Mouse (Mus musculus): ENCODE data around the gene Gm20696.

The Gm20696 gene

DNA sequence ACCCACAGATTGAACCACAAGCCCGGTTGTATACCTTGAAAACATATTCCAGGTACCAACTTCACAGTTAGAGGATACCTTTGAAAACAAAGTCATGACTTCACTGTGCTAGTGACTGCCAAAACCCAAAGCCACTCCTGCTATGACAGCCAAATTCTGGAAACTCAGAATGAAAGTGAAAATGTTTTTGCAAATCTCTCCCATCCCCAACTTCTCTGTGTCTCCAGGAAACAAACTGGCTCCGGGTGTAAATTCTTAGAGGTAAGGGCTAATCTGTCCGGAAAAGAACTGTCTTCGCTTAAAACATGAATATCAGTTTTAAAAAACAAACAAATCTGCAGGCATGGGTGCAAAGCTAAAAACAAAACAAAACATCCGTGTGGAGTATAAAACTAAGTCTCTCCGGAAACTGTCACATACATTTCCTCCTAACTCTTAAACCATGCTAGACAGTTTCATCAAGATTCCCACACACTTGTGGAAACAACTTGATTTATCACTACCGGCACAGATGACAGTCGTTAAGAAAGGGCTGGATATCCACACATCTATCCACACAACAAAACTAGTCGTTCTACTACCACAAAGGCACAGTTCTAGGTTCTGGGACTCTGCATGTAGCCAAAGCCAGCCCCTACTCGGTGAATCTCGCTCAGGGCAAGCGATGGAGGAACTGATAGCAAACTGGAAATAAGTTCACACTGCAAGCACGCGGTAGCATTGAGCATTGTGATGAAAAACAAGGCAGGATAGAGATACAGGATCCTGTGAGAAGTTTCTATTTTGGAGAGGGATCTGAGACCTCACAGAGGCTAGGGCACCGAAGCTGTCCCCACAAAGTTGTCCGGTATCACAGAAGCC, 910 bp downstream of the Gm20696 start:
- DNase-seq (ENCODE audit: low read depth, low spot score): no peak

DNA sequence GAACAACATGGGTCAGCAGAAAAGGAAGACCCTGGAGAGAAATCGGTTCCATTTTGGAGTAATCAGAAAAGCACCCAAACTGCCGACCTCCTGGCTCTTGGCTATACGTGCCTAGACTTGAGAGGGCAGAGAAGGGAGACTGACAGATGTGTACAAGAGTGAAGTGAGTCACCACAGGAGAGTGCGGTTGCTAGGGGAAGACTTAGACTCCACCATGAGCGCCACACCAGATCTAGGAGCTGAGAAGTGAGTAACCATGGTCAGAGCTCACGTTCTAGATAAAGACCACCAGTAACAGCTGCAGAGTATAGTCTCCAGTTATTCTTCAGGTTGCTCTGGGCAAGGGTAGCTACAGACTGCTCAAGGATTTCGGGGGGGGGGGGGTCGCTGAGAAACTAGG, 3.4 kb downstream of the Gm20696 start:
- DNase-seq (ENCODE audit: low read depth, low spot score): no peak

DNA sequence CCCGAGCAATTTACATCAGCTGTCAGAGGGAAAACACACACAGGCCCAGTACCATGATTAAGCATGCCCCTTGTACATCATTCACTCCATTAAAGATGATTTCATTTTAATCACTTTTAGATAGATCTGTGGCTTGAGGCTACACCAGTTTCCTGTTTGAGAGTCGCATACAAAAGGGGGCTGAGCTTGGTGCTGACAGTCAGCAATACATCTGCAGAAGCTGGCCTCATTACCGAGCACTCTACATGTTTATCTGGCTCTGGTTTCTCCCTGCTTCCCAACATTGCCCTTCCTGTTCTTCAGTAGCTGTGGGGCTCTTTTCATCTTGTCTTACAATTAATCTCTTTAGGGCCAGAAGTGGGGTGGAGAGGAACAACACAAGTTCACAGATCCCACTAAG, 6.2 kb downstream of the Gm20696 start:
- no peak for DNase-seq (ENCODE audit: low read depth, low spot score)

DNA sequence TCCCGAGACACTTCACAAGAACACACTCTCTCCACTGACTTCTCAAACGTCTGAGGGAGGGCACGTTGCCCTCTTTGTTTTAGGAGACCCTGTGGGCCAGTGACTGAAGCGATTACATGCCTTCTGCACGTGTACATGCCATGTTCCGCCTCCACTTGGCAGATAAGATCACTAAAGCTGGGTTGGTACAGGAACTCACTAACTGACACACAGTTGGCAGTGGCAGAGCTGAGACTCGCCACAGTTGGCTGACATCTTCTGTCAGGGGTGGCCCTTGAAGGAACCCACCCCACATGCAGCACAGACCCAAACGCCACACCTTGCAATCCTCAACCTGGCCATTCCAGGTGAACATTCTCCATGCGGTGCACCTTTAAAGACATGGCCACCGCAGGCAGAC, 8.0 kb downstream of the Gm20696 start:
- DNase-seq (ENCODE audit: low read depth, low spot score): no peak

DNA sequence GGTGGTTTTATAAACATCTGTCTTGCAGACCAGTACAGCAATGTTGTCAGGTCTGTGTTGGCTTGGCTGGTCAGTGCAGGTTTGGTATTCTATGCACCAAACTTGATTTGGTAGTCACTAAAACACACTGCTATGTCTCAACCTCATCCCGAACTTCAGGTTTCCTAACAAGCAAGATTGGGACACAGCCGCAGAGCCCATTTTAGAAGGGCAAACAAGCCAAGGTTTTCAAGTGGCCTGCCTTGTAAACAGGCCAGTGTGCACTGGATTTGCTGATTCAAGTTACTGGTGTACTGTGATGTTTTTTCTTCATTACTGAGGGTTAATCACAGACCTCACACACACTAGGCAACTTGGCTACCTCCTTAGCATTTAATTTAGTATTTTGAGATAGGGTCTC, 10.5 kb downstream of the Gm20696 start:
- DNase-seq (ENCODE audit: low read depth, low spot score): no peak

DNA sequence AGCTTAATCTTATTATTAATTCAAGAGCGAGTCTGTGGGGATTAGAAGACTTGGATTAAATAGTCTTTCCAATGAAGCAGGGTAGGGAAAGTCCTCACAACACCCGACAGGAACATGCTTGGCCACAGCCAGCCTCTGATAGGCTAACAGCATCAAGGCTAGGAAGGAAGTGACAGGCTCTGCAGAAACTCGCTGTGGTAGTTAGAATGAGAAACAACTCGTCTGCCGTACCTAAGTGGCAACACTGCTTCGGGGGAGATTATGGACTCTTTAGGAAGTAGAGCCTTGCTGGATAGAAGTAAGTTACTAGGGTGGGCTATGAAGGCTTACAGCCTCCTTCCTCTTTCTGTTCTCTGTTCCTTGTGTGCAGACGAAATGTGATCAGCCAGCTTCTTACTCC, 11.1 kb downstream of the Gm20696 start:
- DNase-seq (ENCODE audit: low read depth, low spot score): no peak

DNA sequence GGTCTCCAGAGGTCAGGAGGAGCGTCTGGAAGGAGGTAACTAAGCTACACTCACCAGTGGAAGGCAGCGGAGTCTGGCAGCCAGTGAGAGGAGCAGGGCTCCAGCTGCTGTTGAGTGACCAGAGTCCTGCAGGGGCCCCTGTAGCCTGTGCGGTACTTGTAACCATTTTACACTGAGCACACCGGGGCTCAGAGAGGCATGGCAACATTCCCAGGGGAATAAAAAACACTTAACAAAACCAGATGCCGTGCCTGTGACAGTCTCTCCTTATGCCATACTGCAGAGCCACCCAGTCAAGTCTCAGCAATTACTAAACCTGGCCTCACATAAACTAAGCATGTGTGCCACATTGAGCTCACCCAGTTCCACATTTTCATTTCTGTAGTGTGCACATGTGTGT, 12.3 kb downstream of the Gm20696 start:
- DNase-seq (ENCODE audit: low read depth, low spot score): no peak

DNA sequence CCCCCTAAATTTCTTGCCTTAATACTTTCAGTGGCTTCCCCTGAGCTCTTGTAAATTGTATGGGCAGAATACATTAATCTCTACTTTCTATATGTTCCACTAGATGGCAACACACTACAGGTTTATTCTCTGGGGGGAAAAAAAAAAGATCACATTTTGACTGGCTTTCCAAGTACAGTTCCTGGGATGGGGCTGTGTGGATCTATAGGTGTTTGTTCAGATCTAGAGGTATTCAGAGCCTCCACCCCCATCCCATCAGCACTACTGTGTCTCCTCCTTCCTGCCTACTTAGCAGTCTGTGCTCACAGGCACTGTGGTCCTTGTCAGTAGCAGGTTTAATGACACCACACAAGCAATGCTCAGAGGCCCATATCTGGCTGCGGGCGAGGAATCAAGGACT, 14.3 kb downstream of the Gm20696 start:
- DNase-seq (ENCODE audit: low read depth, low spot score): no peak

DNA sequence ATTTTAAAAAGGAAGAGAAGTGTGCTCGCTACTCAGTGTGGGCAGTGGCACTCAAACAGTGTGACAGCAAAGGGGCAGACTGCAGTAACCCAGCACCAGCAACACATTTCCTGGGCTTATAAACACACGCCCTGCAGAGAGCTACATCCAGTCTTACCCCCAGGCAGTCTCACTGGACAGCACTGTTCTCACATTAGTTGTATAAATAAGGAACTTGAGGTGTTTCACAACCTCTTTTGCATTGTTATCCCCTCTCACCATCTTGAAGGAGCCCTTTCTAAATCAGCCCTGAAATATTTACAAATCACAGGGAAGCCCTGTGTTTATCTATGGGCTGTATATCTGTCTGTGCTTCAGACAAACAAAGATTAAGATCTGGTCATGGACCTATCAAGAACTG, 17.3 kb downstream of the Gm20696 start:
- DNase-seq (ENCODE audit: low read depth, low spot score): no peak

DNA sequence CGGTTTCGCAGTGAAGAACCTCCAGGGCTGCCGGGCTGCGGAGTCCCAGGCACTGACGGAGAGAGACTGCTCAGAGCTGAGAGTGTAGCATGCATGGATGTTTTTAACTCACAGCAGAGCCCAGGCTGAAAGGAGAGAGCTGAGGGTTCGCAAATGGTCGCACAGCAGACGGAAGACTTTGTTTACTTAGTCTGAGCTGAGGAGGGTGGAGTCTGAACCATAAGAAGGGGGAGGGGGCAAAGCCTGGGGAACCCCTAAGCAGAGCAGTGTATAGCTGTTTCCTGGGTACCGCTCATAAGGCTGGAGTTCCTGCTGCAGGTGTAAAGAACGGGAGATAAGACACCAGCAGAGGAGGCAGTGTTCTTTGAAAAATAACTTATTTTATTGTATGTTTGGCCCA, 20.3 kb downstream of the Gm20696 start:
- DNase-seq (ENCODE audit: low read depth, low spot score): no peak

DNA sequence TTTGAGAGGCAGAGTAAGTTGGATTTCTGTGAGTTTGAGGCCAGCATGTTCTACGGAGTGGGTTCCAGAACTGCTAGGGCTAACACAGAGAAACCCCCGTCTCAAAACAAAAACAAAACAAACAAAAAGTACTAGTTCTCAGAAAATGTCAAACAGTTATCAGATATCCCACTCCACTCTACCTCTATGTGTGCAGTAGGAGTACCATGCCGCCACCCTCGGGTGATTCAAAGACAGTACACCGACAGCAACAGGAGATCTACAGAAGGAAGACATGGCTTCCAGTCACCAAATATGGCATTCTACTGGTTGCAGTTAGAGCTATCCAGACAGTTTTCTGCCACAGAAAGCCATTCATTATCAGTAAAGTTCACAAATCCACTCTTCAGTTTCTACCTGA, 21.7 kb downstream of the Gm20696 start:
- DNase-seq (ENCODE audit: low read depth, low spot score): no peak

DNA sequence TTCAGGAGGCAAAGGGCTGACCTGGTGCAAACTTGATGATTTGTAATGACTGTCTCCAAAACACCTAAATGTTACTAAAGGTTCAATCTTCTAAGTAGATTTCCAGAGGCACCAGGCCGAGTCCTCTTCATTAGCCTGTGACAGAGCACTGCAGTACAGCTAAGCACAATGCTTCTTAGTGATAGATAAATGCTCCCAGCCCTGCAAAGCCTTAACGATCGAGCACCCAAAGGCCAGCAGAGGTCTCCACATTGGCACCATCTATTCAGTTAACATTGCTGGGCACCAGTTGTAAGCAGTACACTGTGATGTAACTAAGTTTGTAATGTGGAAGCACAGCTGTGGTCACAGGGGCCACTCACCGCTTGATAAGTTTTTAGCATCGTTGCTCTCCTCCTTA, 22.2 kb downstream of the Gm20696 start:
- DNase-seq (ENCODE audit: low read depth, low spot score): no peak

DNA sequence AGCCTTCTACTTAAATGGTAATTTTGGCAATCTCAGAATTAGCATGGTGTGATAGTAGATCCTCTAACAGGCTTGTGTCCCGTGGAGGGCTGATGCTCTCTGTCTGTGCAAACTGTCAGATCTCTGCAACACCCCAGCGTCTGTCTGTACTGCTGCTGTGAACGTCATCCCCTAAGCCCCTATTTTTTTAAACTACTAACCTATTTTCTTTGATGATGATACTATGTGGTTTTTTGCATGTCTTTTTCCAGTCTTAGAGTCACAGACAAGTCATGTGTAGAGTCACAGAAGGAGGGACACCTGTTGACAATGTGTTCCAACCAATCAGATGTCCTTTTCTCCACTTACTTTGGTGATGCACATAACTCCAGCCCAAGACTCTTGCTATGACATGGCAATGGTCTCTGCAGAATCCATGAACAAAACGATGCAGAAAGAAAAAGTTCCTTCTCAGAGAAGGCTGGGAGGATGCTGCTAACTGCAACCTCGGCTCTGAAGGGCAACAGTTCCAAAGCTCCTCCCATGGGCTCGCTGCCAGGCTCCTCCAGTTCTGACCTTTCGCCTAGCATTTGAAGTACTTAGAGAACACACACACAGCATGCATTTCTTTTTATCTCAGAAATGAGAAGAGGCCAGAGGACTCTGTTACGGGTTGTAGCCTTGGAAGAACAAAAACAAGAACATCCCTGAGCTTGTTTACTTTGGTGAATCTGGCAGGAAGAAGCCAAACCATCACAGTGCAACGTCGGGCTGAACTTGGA, 23.0 kb downstream of the Gm20696 start:
- DNase-seq (ENCODE audit: low read depth, low spot score): no peak

DNA sequence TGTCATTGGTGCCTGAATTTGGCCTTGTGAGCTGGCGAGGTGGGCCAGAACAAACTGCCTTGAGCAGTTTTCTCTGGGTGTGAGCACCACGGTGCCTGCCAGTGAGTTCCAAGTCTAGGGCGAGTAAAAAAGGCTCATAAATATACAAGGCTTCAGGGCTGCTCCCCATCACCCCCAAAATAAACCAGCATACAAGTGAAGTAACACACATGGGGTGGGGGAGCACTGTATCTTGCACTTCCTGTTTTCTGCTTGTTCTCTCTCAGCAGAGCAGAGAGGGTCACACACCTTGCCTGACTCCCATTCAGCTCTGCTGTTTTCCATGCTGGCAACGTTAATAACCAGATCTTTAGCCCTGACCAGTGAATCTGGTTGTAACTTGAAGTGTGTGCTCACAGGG, 29.1 kb downstream of the Gm20696 start:
- DNase-seq (ENCODE audit: low read depth, low spot score): no peak

DNA sequence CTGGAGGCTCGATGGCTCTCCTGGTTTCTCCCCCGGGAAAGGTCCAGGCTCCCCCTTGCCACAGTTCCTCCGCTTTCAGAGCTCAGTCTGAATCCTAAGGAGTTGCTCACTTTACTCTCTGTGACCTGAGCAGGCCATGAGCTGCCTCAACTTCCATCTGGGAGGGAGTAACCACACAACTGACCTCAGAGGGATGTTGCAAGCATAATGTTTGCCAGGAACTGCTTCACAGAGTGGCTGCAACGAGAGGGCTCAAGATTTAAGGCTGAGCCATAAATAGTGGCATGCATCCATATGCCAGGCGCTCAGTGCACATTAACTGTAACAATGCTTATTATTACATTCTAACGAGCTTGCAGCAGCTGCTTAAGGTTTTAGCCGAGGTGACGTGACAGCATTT, 29.8 kb downstream of the Gm20696 start:
- DNase-seq (ENCODE audit: low read depth, low spot score): no peak

DNA sequence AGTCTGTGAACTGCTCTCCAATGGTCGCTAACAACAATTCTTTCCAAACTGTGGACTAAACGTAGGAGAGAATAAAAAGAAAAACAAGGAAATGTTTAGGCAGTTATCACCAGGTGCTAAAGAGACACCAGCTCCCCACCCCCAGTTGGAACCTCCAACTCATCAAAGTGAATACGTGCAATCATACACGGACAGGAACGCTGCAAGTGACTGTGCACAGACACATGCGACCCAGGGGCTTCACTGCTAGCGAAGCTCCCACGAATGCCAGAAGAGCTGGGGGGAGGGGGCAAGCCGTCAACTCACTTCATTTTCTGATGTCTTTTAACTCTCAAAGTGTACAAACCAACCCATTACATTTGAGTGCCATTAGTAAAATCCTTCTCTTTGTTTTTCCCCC, 30.5 kb downstream of the Gm20696 start:
- no peak for DNase-seq (ENCODE audit: low read depth, low spot score)

DNA sequence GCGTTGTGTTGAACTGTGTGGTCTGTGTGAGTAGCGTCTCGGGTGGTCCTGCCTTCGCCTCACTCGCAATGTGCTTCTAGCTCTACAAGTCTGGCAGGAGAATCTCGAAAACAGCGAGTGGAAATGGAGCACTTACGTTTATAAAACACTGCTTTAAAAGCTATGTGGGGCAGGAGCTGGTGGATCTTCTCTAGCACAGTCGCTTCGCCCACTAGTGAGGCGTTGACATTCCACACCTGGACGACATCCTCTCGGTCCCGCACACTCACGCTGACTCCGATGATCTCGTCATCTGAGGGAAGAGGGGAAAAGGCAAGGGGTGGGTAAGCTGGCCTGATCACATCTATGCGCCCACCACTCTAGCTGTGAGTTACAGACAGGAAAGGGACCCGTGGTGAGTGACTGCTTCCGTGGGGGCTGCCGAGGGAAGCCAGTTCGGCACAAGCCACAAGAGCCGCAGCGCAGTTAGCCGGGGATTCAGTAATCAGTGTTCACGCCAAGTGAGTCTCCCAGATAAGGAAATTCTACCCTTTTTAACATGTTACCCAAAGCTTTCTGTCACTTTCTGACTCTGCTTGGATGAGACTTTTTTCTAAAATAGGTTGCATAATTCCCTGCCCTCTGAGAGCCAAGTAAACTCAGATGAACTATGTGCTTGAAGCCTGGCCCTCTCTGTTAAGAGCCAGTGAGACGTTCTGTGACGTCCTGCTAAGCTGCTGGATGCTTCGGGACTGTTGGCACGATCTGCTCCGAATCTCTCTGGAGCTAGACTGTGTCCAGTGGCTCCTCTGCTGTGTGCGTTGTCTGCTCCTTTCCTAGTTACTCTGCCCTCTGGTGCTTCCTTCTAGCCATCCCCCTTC, 34.2 kb downstream of the Gm20696 start:
- no peak for DNase-seq (ENCODE audit: low read depth, low spot score)

DNA sequence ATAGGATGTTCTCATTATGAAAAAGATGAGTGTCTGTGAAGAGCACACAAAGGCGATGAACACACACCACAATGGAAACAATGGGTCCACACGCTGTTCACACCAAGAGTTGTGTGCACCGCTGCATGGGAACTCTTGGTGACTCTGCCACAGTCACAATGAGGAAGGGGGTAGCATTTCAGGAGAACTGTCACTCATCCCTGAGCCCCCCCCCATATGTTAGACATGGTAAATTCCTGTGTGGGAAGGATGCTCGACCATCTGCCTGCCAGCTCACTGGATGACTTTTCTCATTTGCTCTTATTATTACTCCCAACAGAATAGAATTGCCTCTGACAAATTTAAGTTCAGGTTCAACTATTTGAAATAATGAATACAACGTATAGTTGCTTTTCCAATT, 35.0 kb downstream of the Gm20696 start:
- DNase-seq (ENCODE audit: low read depth, low spot score): no peak

DNA sequence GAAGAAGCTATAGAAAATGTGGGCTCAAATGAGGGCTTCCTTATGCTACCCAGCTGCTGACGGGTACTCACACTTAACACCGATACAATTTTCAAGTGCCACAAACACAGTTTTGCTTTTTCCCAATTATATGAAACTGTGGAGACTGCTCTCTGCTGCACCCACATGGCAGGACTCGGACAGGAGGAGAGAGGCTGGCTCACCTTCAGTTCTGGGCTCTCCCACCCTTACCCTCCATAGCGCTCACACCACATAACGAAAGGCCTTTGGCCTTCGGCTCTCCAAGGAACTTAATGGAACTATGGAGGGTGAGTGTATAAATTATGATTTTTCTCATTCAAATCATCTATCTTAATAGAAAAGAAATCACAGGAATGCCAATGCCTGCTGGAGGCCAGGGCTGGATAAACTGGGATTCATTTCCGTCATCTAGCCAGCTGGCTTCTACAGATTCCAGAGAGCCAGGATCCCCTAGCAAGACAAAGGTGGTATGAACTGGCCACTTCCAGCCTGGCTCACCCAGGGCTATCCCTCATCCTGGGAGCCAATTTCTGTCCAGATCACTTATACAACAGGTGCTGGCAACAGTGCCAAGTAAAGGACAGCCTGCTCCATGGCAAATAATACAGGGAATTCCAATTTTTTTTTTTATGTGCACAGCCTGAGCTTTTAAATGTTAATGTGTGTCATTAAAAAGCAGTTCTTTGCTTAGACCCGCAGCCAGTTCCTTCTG, 36.7 kb downstream of the Gm20696 start:
- no peak for DNase-seq (ENCODE audit: low read depth, low spot score)

DNA sequence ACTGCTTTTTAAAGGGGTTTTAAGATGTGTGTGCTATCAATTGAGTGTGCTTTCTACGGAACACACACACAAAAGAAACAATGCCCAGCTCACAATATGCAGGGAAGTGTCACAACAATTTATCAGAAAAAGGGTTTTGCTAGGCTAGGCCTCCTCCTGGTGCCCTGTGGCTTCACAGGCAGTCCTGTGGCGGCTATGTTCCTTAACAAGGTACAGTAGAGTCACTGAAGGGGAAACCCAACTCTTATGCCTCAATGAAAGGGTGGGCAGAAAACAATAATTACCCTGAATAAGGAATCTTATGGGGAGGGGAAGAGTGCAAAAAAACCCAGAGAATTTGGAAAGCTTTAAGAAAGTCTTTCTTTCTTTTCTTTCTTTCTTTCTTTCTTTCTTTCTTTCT, 40.2 kb downstream of the Gm20696 start:
- DNase-seq (ENCODE audit: low read depth, low spot score): no peak

DNA sequence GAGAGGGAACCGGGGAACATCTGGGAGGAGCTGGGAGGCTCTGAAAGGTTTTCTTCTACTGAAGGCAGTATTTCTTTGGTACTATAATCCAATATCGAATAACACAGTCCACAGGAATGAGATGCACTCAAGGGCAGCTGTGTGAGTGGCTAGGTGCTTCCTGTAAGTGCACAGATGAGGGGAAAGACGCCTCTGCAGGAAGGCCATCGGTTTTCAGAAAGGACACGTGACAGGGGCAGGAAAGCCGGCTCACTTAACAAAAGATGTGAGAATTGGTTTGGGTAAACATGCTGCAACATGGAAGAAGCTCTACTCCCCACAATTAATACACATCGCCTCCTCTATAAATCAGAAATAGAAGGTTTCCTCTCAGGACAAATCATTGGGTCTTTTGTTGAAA, 40.8 kb downstream of the Gm20696 start:
- no peak for DNase-seq (ENCODE audit: low read depth, low spot score)

DNA sequence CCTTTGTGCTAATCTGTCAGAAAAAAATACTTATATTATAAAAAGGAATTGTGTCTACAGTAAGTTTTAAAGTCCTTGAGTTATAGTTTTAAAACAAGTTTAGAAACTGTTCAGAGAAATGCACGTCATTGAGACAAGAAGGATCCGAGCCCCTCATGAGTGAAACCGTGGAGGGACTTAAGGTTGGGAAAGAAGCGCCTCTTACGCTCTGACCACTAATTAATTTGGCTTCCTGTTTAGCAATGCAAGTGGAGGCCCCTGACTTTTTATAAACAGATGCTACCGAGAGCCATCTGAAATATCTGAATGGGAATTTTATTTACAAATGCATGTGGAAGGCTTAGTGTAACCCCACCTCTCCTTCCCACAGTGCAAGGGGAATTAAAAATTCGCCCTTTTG, 41.3 kb downstream of the Gm20696 start:
- no peak for DNase-seq (ENCODE audit: low read depth, low spot score)

All from retina, postnatal 7 days (tissue).